Mouse (Mus musculus) liver, adult 2 months (tissue): ENCODE measurements around the gene Wnt2b.

ENCODE experiments used
- CTCF ChIP-seq: fragments of 200-500 bp; IDR thresholded peaks from 2 replicates; pipeline ENCODE4 v1.5.1; 2011; ENCODE audit warnings: low read depth, low read length, control low read depth
- POLR2A ChIP-seq: fragments of 200-500 bp; IDR thresholded peaks from 2 replicates; pipeline ENCODE4 v1.6.1; 2011; ENCODE audit warnings: low read length, control low read depth; ENCODE audit not compliant: insufficient read depth; ENCODE audit errors: extremely low read depth

GRCm38 (mm10) chr3:104994415-104994841 lies 32.7 kb upstream of the Wnt2b start:
- TF ChIP-seq CTCF (no peak), POLR2A (no peak)
